Comparison of ENCODE assay signal across 8 mouse cellular contexts in genomic region chr5:121583765-121584501, GRCm38 (mm10). TPM values are rescaled to one million over a fixed set of nuclear protein-coding genes. Genes with fewer than 3 reads are reported as not detected.
DNase-seq lines count a peak whose midpoint lies in the region; ATAC-seq and TF ChIP-seq lines count a peak whose summit lies in the region.

No protein-coding gene starts in this region.

- H3K9me3 ChIP-seq in heart, embryonic 11.5 days (replicated peaks; ENCODE audit: control insufficient read depth, low read length), result no peaks in the 10 kb centered on the region
- no peaks in the 10 kb centered on the region for H3K9me3 ChIP-seq in liver, embryonic 14.5 days (ENCODE audit: control insufficient read depth, low read length)

- 0 out of 2 replicates have a peak, but pooled peaks cover 6% of the 10 kb centered on the region for H3K4me1 ChIP-seq in heart, embryonic 11.5 days (ENCODE audit: control insufficient read depth, insufficient read depth, low read length)
- peaks cover 9 to 30% of the 10 kb centered on the region in 2 experiments for H3K4me1 ChIP-seq in liver, embryonic 14.5 days (replicated peaks; ENCODE audit: control insufficient read depth in 2 of 2, insufficient read depth in 2 of 2, low read length in 1 of 2)

- H3K4me2 ChIP-seq in heart, embryonic 11.5 days, result no peak overlapping the region
- H3K4me2 ChIP-seq in liver, embryonic 14.5 days (ENCODE audit: low read depth), result 0 out of 2 replicates have a peak overlapping the region, but pooled peaks have one; percentile 22

- DNase-seq in 416B (ENCODE audit: low read depth) (peak; percentile 99), ZHBTc4 (ENCODE audit: low read depth, low spot score) (peak; percentile 88)
- DNase-seq in embryo, embryonic 11 days, result peak; percentile 52
- DNase-seq in kidney, postnatal 4 days, result peak; percentile 91 to 94
- peak in 2 of 3 experiments; percentile 41 to 47 for DNase-seq in liver, embryonic 14.5 days (ENCODE audit: low read depth in 3 of 3, low spot score in 3 of 3)
- peak; percentile 91 for DNase-seq in ovary, postnatal 36 days (ENCODE audit: low spot score)
- DNase-seq in thymus, postnatal 4 days, result peak; percentile 50

- H3K4me3 ChIP-seq in heart, embryonic 11.5 days (ENCODE audit: low read depth, low read length), result no peak overlapping the region
- no peak overlapping the region for H3K4me3 ChIP-seq in liver, embryonic 14.5 days (ENCODE audit: insufficient read depth in 1 of 2, low read depth in 2 of 2, low read length in 2 of 2)

- no peak for TF ChIP-seq EP300 in liver, embryonic 14.5 days (IDR thresholded peaks at IDR 0.05; ENCODE audit: low read depth)

- H3K27me3 ChIP-seq in heart, embryonic 11.5 days (ENCODE audit: control insufficient read depth, insufficient read depth, low read length), result no peaks in the 10 kb centered on the region
- no peaks in the 10 kb centered on the region for H3K27me3 ChIP-seq in liver, embryonic 14.5 days (ENCODE audit: control insufficient read depth, insufficient read depth, low read length)

- peaks cover 3% of the 10 kb centered on the region; the same call in 1 of the 2 replicates for H3K36me3 ChIP-seq in heart, embryonic 11.5 days (ENCODE audit: control insufficient read depth, insufficient read depth, low read length)
- H3K36me3 ChIP-seq in liver, embryonic 14.5 days (replicated peaks; ENCODE audit: control insufficient read depth, insufficient read depth, low read depth), result no peaks in the 10 kb centered on the region; the same call in 1 of the 2 replicates

- WGBS in heart, embryonic 11.5 days (ENCODE audit: insufficient replicate concordance), result 54% methylated on average over 12 of the region's 12 CpGs
- 27% methylated on average over 12 of the region's 12 CpGs for WGBS in liver, embryonic 14.5 days (ENCODE audit: insufficient replicate concordance)

- peak; percentile 78 for TF ChIP-seq CTCF in liver, embryonic 14.5 days (IDR thresholded peaks at IDR 0.05; ENCODE audit: low read depth)

- no peak overlapping the region for H3K27ac ChIP-seq in heart, embryonic 11.5 days (ENCODE audit: low read depth, low read length)
- H3K27ac ChIP-seq in liver, embryonic 14.5 days, result no peak overlapping the region

- ATAC-seq in heart, embryonic 11.5 days (replicated peaks; ENCODE audit: insufficient number of reproducible peaks, low FRiP score, low TSS enrichment), result peak; percentile 74
- ATAC-seq in liver, embryonic 14.5 days (ENCODE audit: insufficient read depth), result peak; percentile 75

- no peak overlapping the region for H3K9ac ChIP-seq in heart, embryonic 11.5 days (ENCODE audit: low read depth, low read length)
- H3K9ac ChIP-seq in liver, embryonic 14.5 days (replicated peaks), result no peak overlapping the region

RNA-seq across cellular contexts. Expression of gene Aldh2, which starts 9.7 kb away (rescaled TPM):
- 24.6 and 39.3 TPM in 2 replicates for polyA plus RNA-seq in heart, embryonic 11.5 days (2014; fragmentation: Nextera tagmentation; extraction: Ambion mirVana)
- polyA plus RNA-seq in liver, embryonic 14.5 days (2012; rRNA removed), result 113 and 157 TPM in 2 replicates
- 48.1 and 61.7 TPM in 2 replicates for polyA plus RNA-seq in liver, embryonic 14.5 days (2014; fragmentation: Nextera tagmentation; extraction: Ambion mirVana)

RNA-seq across cellular contexts. Expression of gene Acad12, which starts 34.8 kb away (rescaled TPM):
- polyA plus RNA-seq in heart, embryonic 11.5 days (2014; fragmentation: Nextera tagmentation; extraction: Ambion mirVana), result 5.4 and 5.7 TPM in 2 replicates
- 0.81 and 1.1 TPM in 2 replicates for polyA plus RNA-seq in liver, embryonic 14.5 days (2012; rRNA removed)
- 0.69 and 0.87 TPM in 2 replicates for polyA plus RNA-seq in liver, embryonic 14.5 days (2014; fragmentation: Nextera tagmentation; extraction: Ambion mirVana)

RNA-seq across cellular contexts. Expression of gene Mapkapk5, which starts 38.2 kb away (rescaled TPM):
- 43.6 and 45.7 TPM in 2 replicates for polyA plus RNA-seq in heart, embryonic 11.5 days (2014; fragmentation: Nextera tagmentation; extraction: Ambion mirVana)
- 27.2 and 43.4 TPM in 2 replicates for polyA plus RNA-seq in liver, embryonic 14.5 days (2012; rRNA removed)
- 22.8 and 31.4 TPM in 2 replicates for polyA plus RNA-seq in liver, embryonic 14.5 days (2014; fragmentation: Nextera tagmentation; extraction: Ambion mirVana)

RNA-seq across cellular contexts. Expression of gene Adam1a, which starts 38.7 kb away (rescaled TPM):
- polyA plus RNA-seq in heart, embryonic 11.5 days (2014; fragmentation: Nextera tagmentation; extraction: Ambion mirVana), result 1.0 and 1.3 TPM in 2 replicates
- polyA plus RNA-seq in liver, embryonic 14.5 days (2012; rRNA removed), result 1.5 and 1.6 TPM in 2 replicates
- 0.20 and 0.28 TPM in 2 replicates for polyA plus RNA-seq in liver, embryonic 14.5 days (2014; fragmentation: Nextera tagmentation; extraction: Ambion mirVana)

RNA-seq across cellular contexts. Expression of gene Gm42878, which starts 38.7 kb away (rescaled TPM):
- not detected in 2 replicates for polyA plus RNA-seq in heart, embryonic 11.5 days (2014; fragmentation: Nextera tagmentation; extraction: Ambion mirVana)
- polyA plus RNA-seq in liver, embryonic 14.5 days (2012; rRNA removed), result 0.07 TPM in 1 of 2 replicates, not detected in the other
- polyA plus RNA-seq in liver, embryonic 14.5 days (2014; fragmentation: Nextera tagmentation; extraction: Ambion mirVana), result not detected in 2 replicates

Comparison
In these comparisons a context has a peak if more than half of its experiments do, and no peak if none do; other contexts are left out.
1. DNase-seq: peak in every context shown above with its lines; median percentile 99 in 416B; 92 in kidney, postnatal 4 days; 91 in ovary, postnatal 36 days; 88 in ZHBTc4; 52 in embryo, embryonic 11 days; 50 in thymus, postnatal 4 days; 44 in liver, embryonic 14.5 days.